Mouse (Mus musculus) midbrain, embryonic 16.5 days (tissue): Measurements from ENCODE around the gene Tcf7l2. TPM values are rescaled to one million over a fixed set of nuclear protein-coding genes. Genes with fewer than 3 reads are reported as not detected.

Source experiments
- ATAC-seq: fragments of 200-750 bp; cut with Nextera tagmentation; 2 replicates; pipeline ENCODE4 v1.8.0; 2017; ENCODE audit warnings: moderate TSS enrichment
- H3K27ac ChIP-seq: fragments of 300-500 bp; sonication (generic); 2 replicates; pipeline ENCODE4 v1.5.1; 2014; ENCODE audit warnings: mild to moderate bottlenecking, low read length, mixed read lengths
- H3K27me3 ChIP-seq: fragments of 300-500 bp; sonication (generic); 2 replicates; pipeline ENCODE4 v1.6.1; 2014; ENCODE audit warnings: low read depth, low read length, mixed read lengths; ENCODE audit not compliant: control insufficient read depth, insufficient read depth
- H3K36me3 ChIP-seq: fragments of 300-500 bp; sonication (generic); 2 replicates; pipeline ENCODE4 v1.6.1; 2014; ENCODE audit warnings: mild to moderate bottlenecking, low read length, moderate library complexity, mixed read lengths; ENCODE audit not compliant: control insufficient read depth, insufficient read depth
- H3K4me1 ChIP-seq: fragments of 300-500 bp; sonication (generic); 2 replicates; pipeline ENCODE4 v1.6.1; 2014; ENCODE audit warnings: mild to moderate bottlenecking, low read length, mixed read lengths; ENCODE audit not compliant: control insufficient read depth, insufficient read depth
- H3K4me2 ChIP-seq: fragments of 300-500 bp; sonication (generic); 2 replicates; pipeline ENCODE4 v1.6.1; 2014; ENCODE audit warnings: mild to moderate bottlenecking, low read length, mixed read lengths
- H3K4me3 ChIP-seq: fragments of 300-500 bp; sonication (generic); 2 replicates; pipeline ENCODE4 v1.5.1; 2014; ENCODE audit warnings: low read depth, mild to moderate bottlenecking, low read length, moderate library complexity, mixed read lengths
- H3K9ac ChIP-seq: fragments of 300-500 bp; sonication (generic); 2 replicates; pipeline ENCODE4 v1.6.1; 2014; ENCODE audit warnings: low read depth, low read length, mixed read lengths
- H3K9me3 ChIP-seq: fragments of 300-500 bp; sonication (generic); replicated peaks from 2 replicates; pipeline ENCODE4 v1.6.1; 2014; ENCODE audit warnings: mild to moderate bottlenecking, low read length, mixed read lengths; ENCODE audit not compliant: control insufficient read depth, poor library complexity, severe bottlenecking
- WGBS: fragments of 180-500 bp; shearing (Covaris S2); extraction: QIAGEN DNeasy Blood & Tissue Kit; methylation state at CpG from one replicate; pipeline ENCODE4 v1.1.7; 2014; 5-methylcytosine and 5-hydroxymethylcytosine counted together
- polyA plus RNA-seq: library from polyadenylated mRNA; unstranded; fragments of >200 nt; fragmentation: Nextera tagmentation; extraction: Ambion mirVana; gene quantifications from 2 replicates; pipeline ENCODE4 v1.2.1, GENCODE M21; 2015

Tcf7l2 gene
- polyA plus RNA-seq, 1 experiment from 2014 or later, result 824 TPM

- H3K4me3 ChIP-seq, result peak overlapping the region; percentile 29
- no peaks in the 10 kb centered on the region for H3K36me3 ChIP-seq
- 17% methylated on average over 6 of the region's 6 CpGs for WGBS
- H3K27me3 ChIP-seq, result no peaks in the 10 kb centered on the region
- peak overlapping the region; percentile 62 for H3K9ac ChIP-seq
- H3K9me3 ChIP-seq, result no peaks in the 10 kb centered on the region
- peaks cover 42% of the 10 kb centered on the region for H3K4me1 ChIP-seq
- peak overlapping the region; percentile 59 for H3K4me2 ChIP-seq
- no peak for ATAC-seq
- peak overlapping the region; percentile 84 for H3K27ac ChIP-seq
These were observed 6.3 kb downstream of the Tcf7l2 start for GRCm38 (mm10) chr19:55747926-55748291.

GRCm38 (mm10) chr19:55748801-55749200, 7.2 kb downstream of the Tcf7l2 start:
- Histone ChIP-seq H3K27me3 (no peaks in the 10 kb centered on the region), H3K4me1 (peaks cover 43% of the 10 kb centered on the region), H3K9ac (peak overlapping the region; percentile 62), H3K4me2 (peak overlapping the region; percentile 59), H3K27ac (peak overlapping the region; percentile 84), H3K36me3 (no peaks in the 10 kb centered on the region), H3K9me3 (no peaks in the 10 kb centered on the region), H3K4me3 (peak overlapping the region; percentile 29)
- no peak for ATAC-seq
- 22% methylated on average over 6 of the region's 6 CpGs for WGBS

GRCm38 (mm10) chr19:55749532-55749931, 7.9 kb downstream of the Tcf7l2 start:
- H3K4me1 ChIP-seq, result peaks cover 43% of the 10 kb centered on the region
- ATAC-seq, result no peak
- WGBS, result 21% methylated on average over 7 of the region's 7 CpGs

GRCm38 (mm10) chr19:55750048-55750447, 8.4 kb downstream of the Tcf7l2 start:
- Histone ChIP-seq H3K27me3 (no peaks in the 10 kb centered on the region), H3K9ac (peak overlapping the region; percentile 62), H3K9me3 (no peaks in the 10 kb centered on the region), H3K36me3 (no peaks in the 10 kb centered on the region), H3K4me2 (peak overlapping the region; percentile 59), H3K4me1 (peaks cover 43% of the 10 kb centered on the region), H3K27ac (peak overlapping the region; percentile 84), H3K4me3 (peak overlapping the region; percentile 16; the same call in 1 of the 2 replicates)
- ATAC-seq, result no peak
- WGBS, result 16% methylated on average over 13 of the region's 13 CpGs

More at GRCm38 (mm10) chr19:55749532-55749931, 7.9 kb downstream of the Tcf7l2 start:
- Histone ChIP-seq H3K36me3 (no peaks in the 10 kb centered on the region), H3K4me2 (peak overlapping the region; percentile 59), H3K9me3 (no peaks in the 10 kb centered on the region), H3K4me3 (peak overlapping the region; percentile 16), H3K27me3 (no peaks in the 10 kb centered on the region), H3K27ac (peak overlapping the region; percentile 84), H3K9ac (peak overlapping the region; percentile 62)

GRCm38 (mm10) chr19:55750465-55750864, 8.8 kb downstream of the Tcf7l2 start:
- Histone ChIP-seq H3K9me3 (no peaks in the 10 kb centered on the region), H3K4me1 (peaks cover 42% of the 10 kb centered on the region), H3K27ac (peak overlapping the region; percentile 84), H3K4me2 (peak overlapping the region; percentile 59), H3K27me3 (no peaks in the 10 kb centered on the region), H3K9ac (peak overlapping the region; percentile 51), H3K4me3 (peak overlapping the region; percentile 0; the same call in 1 of the 2 replicates), H3K36me3 (no peaks in the 10 kb centered on the region)
- no peak for ATAC-seq
- WGBS, result 32% methylated on average over 7 of the region's 7 CpGs

GRCm38 (mm10) chr19:55752861-55753260, 11.2 kb downstream of the Tcf7l2 start:
- H3K27me3 ChIP-seq, result no peaks in the 10 kb centered on the region
- no peaks in the 10 kb centered on the region for H3K9me3 ChIP-seq
- no peak overlapping the region for H3K9ac ChIP-seq
- ATAC-seq, result no peak
- WGBS, result 43% methylated on average over 8 of the region's 8 CpGs
- H3K4me3 ChIP-seq, result no peak overlapping the region
- H3K4me1 ChIP-seq, result peaks cover 41% of the 10 kb centered on the region
- H3K36me3 ChIP-seq, result no peaks in the 10 kb centered on the region
- peak overlapping the region; percentile 59 for H3K4me2 ChIP-seq
- H3K27ac ChIP-seq, result peak overlapping the region; percentile 84

GRCm38 (mm10) chr19:55754303-55754702, 12.7 kb downstream of the Tcf7l2 start:
- no peak for ATAC-seq
- H3K36me3 ChIP-seq, result no peaks in the 10 kb centered on the region

GRCm38 (mm10) chr19:55755462-55755861, 13.8 kb downstream of the Tcf7l2 start:
- no peaks in the 10 kb centered on the region for H3K36me3 ChIP-seq
- no peaks in the 10 kb centered on the region for H3K9me3 ChIP-seq
- peaks cover 26% of the 10 kb centered on the region for H3K4me1 ChIP-seq
- ATAC-seq, result no peak
- no peak overlapping the region for H3K9ac ChIP-seq
- no peak overlapping the region for H3K4me3 ChIP-seq
- H3K4me2 ChIP-seq, result no peak overlapping the region
- no peaks in the 10 kb centered on the region for H3K27me3 ChIP-seq
- H3K27ac ChIP-seq, result peak overlapping the region; percentile 14; the same call in 1 of the 2 replicates
- WGBS, result 85% methylated on average over 9 of the region's 9 CpGs

More at GRCm38 (mm10) chr19:55754303-55754702, 12.7 kb downstream of the Tcf7l2 start:
- Histone ChIP-seq H3K9ac (no peak overlapping the region), H3K4me1 (peaks cover 32% of the 10 kb centered on the region), H3K27ac (no peak overlapping the region), H3K9me3 (no peaks in the 10 kb centered on the region), H3K27me3 (no peaks in the 10 kb centered on the region), H3K4me3 (no peak overlapping the region), H3K4me2 (no peak overlapping the region)
- WGBS, result 69% methylated on average over 7 of the region's 7 CpGs

GRCm38 (mm10) chr19:55756707-55757106, 15.1 kb downstream of the Tcf7l2 start:
- Histone ChIP-seq H3K4me2 (no peak overlapping the region), H3K9ac (no peak overlapping the region; the same call in 1 of the 2 replicates), H3K4me3 (no peak overlapping the region), H3K36me3 (no peaks in the 10 kb centered on the region), H3K27me3 (no peaks in the 10 kb centered on the region), H3K9me3 (no peaks in the 10 kb centered on the region), H3K4me1 (peaks cover 16% of the 10 kb centered on the region), H3K27ac (0 out of 2 replicates have a peak overlapping the region, but pooled peaks have one; percentile 34)
- WGBS, result 58% methylated on average over 8 of the region's 8 CpGs
- ATAC-seq, result no peak
